Mouse (Mus musculus): ENCODE data around the gene Phf12. TPM values are rescaled to one million over a fixed set of nuclear protein-coding genes. Genes with fewer than 3 reads are reported as not detected.

Gene Phf12
- polyA plus RNA-seq, 1 experiment: 19.3 TPM

DNA sequence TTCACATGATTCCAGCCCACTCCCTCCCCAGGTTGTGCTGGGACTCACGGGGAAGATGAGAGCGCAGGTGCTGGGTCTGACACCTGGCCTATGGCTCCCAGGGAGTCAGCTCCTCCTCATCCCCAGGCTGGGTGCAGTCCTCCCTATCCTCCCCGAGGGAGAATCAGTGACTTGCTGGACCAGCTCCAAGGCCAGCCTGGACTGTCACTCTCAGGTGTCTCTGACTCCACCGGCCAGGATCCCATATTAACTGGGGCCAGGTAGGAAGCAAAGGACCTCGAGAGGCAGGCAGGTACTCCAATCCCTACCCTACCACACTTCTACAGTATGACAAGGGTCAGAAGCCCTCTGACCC lies 16.5 kb upstream of the Phf12 start:
- Histone ChIP-seq H3K4me1 (ENCODE audit: control insufficient read depth) (no peaks in the 10 kb centered on the region; the same call in 1 of the 2 replicates), H3K4me3 (replicated peaks) (no peak overlapping the region), H3K27me3 (ENCODE audit: control insufficient read depth) (peaks cover 17% of the 10 kb centered on the region), H3K9me3 (ENCODE audit: control insufficient read depth, low read length) (0 out of 2 replicates have a peak, but pooled peaks cover 2% of the 10 kb centered on the region), H3K36me3 (ENCODE audit: control insufficient read depth) (no peaks in the 10 kb centered on the region)
- TF ChIP-seq TAL1 (IDR thresholded peaks at IDR 0.05; ENCODE audit: low read length): no peak
- no peak for TF ChIP-seq GATA1 (IDR thresholded peaks at IDR 0.05; ENCODE audit: low read length)

DNA sequence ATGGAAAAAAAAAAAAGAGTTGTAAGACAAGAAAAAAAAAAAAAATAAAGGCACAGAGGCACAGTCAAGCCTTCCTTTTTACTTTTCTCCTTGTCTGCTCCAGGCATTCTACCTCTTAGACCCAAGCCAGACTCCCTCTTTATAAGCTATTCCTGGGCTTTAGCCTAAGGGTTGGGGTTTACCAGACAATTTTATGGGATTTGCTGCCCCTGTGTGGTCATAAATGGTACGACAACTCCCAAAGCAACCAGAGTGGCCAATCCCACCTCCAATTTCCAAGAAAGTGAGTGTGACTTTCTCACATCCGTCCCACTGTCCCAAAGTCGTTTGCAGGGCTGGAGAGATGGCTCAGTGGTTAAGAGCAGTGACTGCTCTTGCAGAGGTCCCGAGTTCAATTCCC lies 15.4 kb upstream of the Phf12 start:
- no peak for TF ChIP-seq TAL1 (IDR thresholded peaks at IDR 0.05; ENCODE audit: low read length)
- no peak for TF ChIP-seq GATA1 (IDR thresholded peaks at IDR 0.05; ENCODE audit: low read length)
- H3K9me3 ChIP-seq (ENCODE audit: control insufficient read depth, low read length): 0 out of 2 replicates have a peak, but pooled peaks cover 2% of the 10 kb centered on the region
- H3K27me3 ChIP-seq (ENCODE audit: control insufficient read depth): peaks cover 22% of the 10 kb centered on the region
- no peak overlapping the region for H3K4me3 ChIP-seq (replicated peaks)
- no peaks in the 10 kb centered on the region; the same call in 1 of the 2 replicates for H3K4me1 ChIP-seq (ENCODE audit: control insufficient read depth)
- H3K36me3 ChIP-seq (ENCODE audit: control insufficient read depth): no peaks in the 10 kb centered on the region

DNA sequence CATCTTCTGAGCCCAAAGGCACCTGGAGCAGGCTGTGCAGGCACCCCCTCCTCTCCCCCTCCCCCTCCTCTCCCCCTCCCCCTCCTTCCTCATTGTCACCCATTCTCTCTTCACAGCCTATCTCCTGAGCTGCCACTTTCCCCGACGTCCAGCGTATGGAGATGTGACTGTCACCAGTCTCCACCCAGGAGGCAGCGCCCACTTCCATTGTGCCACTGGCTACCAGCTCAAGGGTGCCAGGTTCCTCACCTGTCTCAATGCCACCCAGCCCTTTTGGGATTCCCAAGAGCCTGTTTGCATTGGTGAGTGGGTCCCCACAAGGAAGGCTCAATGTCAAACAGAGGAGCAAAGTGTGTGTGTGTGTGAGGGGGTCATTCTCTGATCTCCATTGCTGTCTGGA lies 13.8 kb upstream of the Phf12 start:
- H3K27me3 ChIP-seq (ENCODE audit: control insufficient read depth): peaks cover 33% of the 10 kb centered on the region
- H3K4me1 ChIP-seq (ENCODE audit: control insufficient read depth): no peaks in the 10 kb centered on the region; the same call in 1 of the 2 replicates
- 0 out of 2 replicates have a peak, but pooled peaks cover 2% of the 10 kb centered on the region for H3K9me3 ChIP-seq (ENCODE audit: control insufficient read depth, low read length)
- TF ChIP-seq TAL1 (IDR thresholded peaks at IDR 0.05; ENCODE audit: low read length): no peak
- no peak for TF ChIP-seq GATA1 (IDR thresholded peaks at IDR 0.05; ENCODE audit: low read length)
- no peaks in the 10 kb centered on the region for H3K36me3 ChIP-seq (ENCODE audit: control insufficient read depth)
- no peak overlapping the region for H3K4me3 ChIP-seq (replicated peaks)

DNA sequence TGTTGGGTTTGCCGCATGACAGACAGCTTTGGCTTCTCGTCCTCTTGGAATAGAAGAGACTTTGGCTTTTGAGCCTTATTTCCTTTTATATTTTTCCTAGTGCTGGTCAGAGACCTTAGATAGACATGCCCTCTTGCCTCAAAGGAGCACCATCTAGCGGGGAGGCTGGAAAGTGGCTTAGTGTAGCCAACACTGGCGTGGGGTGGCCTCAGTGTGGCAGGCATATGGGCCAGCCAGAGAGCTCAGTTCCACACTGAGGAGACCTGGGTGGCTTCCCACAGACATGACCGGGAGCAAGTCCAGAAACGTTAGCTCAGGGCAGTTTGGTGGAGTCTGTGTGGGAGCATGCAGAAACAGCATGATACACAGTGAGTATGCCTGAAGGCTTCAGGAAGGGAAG lies 11.8 kb upstream of the Phf12 start:
- 0 out of 2 replicates have a peak, but pooled peaks cover 2% of the 10 kb centered on the region for H3K9me3 ChIP-seq (ENCODE audit: control insufficient read depth, low read length)
- H3K4me3 ChIP-seq (replicated peaks): no peak overlapping the region
- no peaks in the 10 kb centered on the region for H3K4me1 ChIP-seq (ENCODE audit: control insufficient read depth)
- no peaks in the 10 kb centered on the region for H3K36me3 ChIP-seq (ENCODE audit: control insufficient read depth)
- peaks cover 49% of the 10 kb centered on the region for H3K27me3 ChIP-seq (ENCODE audit: control insufficient read depth)
- TF ChIP-seq GATA1 (IDR thresholded peaks at IDR 0.05; ENCODE audit: low read length): no peak
- TF ChIP-seq TAL1 (IDR thresholded peaks at IDR 0.05; ENCODE audit: low read length): no peak

DNA sequence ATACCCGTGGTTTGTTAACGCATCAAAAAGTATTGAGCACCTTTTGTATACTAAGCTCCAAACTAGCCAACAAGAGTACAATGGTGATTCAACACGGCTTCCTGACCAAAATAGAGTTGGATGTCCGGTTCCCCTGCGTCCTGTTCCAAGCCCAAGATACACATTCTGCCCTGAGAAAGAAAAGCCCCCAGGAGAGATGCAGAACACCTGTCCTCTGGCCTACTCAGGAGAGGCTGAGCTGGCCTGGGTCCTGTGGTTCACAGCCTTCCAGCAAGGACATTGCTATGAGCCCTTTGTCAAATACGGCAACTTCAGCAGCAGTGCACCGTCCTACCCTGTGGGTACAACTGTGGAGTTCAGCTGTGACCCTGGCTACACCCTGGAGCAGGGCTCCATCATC lies 9.0 kb upstream of the Phf12 start:
- TF ChIP-seq TAL1 (IDR thresholded peaks at IDR 0.05; ENCODE audit: low read length) (no peak), GATA1 (IDR thresholded peaks at IDR 0.05; ENCODE audit: low read length) (no peak)
- peaks cover 70% of the 10 kb centered on the region for H3K27me3 ChIP-seq (ENCODE audit: control insufficient read depth)

DNA sequence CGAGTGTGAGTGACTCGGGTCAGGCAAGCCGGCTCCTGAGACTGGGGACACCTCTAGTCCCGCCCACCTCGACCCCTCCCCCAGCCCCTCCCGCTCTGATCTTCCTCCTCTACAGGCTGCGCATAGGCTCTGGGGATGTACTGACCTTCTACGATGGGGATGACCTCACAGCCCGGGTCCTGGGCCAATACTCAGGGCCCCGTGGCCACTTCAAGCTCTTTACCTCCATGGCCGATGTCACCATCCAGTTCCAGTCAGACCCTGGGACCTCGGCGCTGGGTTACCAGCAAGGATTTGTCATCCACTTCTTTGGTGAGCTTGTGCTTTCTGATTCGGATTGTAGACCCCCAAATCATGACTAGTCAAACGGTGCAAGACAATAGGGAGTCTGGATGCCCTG lies 8.2 kb upstream of the Phf12 start:
- Histone ChIP-seq H3K36me3 (ENCODE audit: control insufficient read depth) (no peaks in the 10 kb centered on the region), H3K27me3 (ENCODE audit: control insufficient read depth) (peaks cover 76% of the 10 kb centered on the region), H3K4me1 (ENCODE audit: control insufficient read depth) (no peaks in the 10 kb centered on the region), H3K4me3 (replicated peaks) (no peak overlapping the region), H3K9me3 (ENCODE audit: control insufficient read depth, low read length) (0 out of 2 replicates have a peak, but pooled peaks cover 2% of the 10 kb centered on the region)
- no peak for TF ChIP-seq TAL1 (IDR thresholded peaks at IDR 0.05; ENCODE audit: low read length)
- no peak for TF ChIP-seq GATA1 (IDR thresholded peaks at IDR 0.05; ENCODE audit: low read length)

More for the DNA sequence above, 9.0 kb upstream of the Phf12 start:
- Histone ChIP-seq H3K4me3 (replicated peaks) (no peak overlapping the region), H3K4me1 (ENCODE audit: control insufficient read depth) (no peaks in the 10 kb centered on the region), H3K9me3 (ENCODE audit: control insufficient read depth, low read length) (0 out of 2 replicates have a peak, but pooled peaks cover 2% of the 10 kb centered on the region), H3K36me3 (ENCODE audit: control insufficient read depth) (no peaks in the 10 kb centered on the region)

DNA sequence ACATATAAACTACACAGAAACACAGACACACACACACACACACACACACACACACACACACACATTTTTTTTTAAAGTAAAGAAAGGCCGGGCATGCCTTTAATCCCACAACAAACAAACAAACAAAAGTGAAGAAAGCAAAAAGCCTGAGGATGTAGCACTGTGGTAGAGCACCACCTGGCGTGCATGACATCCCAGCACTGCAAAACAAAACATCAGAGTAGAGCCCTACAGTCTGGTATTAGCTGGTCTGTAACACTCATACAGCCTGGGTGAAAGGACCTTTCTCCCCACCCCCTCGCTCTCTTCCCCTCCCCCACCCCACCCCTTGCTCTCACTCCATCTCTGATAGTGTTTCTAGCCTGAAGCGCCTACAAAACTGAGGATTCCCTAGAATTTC lies 6.7 kb upstream of the Phf12 start:
- Histone ChIP-seq H3K4me3 (replicated peaks) (no peak overlapping the region), H3K4me1 (ENCODE audit: control insufficient read depth) (peaks cover 8% of the 10 kb centered on the region), H3K27me3 (ENCODE audit: control insufficient read depth) (peaks cover 70% of the 10 kb centered on the region), H3K9me3 (ENCODE audit: control insufficient read depth, low read length) (no peaks in the 10 kb centered on the region), H3K36me3 (ENCODE audit: control insufficient read depth) (no peaks in the 10 kb centered on the region)
- TF ChIP-seq TAL1 (IDR thresholded peaks at IDR 0.05; ENCODE audit: low read length) (no peak), GATA1 (IDR thresholded peaks at IDR 0.05; ENCODE audit: low read length) (no peak)

DNA sequence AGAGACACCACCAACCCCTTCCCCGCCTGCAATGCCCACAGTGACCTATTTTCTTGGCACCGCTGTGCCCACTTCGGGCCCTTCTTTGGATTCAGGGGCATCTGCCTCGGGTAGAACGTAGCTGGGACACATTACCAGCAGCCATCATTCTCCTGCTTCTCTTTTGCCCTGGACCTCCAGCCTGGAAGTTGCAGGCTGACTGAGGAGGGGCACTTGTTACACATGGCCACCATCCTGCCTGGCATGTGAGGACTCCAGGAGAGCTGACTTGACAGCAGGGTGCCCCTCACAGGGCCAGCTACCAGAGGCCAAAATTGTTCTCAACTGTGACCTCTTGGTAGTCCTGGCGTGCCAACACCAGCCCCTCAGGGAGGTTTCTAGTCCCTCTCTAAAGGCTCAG lies 4.4 kb upstream of the Phf12 start:
- peaks cover 55% of the 10 kb centered on the region for H3K27me3 ChIP-seq (ENCODE audit: control insufficient read depth)
- TF ChIP-seq GATA1 (IDR thresholded peaks at IDR 0.05; ENCODE audit: low read length) (no peak), TAL1 (IDR thresholded peaks at IDR 0.05; ENCODE audit: low read length) (no peak)
- peaks cover 16% of the 10 kb centered on the region for H3K4me1 ChIP-seq (ENCODE audit: control insufficient read depth)
- no peaks in the 10 kb centered on the region for H3K9me3 ChIP-seq (ENCODE audit: control insufficient read depth, low read length)
- no peak overlapping the region for H3K4me3 ChIP-seq (replicated peaks)
- no peaks in the 10 kb centered on the region for H3K36me3 ChIP-seq (ENCODE audit: control insufficient read depth)

DNA sequence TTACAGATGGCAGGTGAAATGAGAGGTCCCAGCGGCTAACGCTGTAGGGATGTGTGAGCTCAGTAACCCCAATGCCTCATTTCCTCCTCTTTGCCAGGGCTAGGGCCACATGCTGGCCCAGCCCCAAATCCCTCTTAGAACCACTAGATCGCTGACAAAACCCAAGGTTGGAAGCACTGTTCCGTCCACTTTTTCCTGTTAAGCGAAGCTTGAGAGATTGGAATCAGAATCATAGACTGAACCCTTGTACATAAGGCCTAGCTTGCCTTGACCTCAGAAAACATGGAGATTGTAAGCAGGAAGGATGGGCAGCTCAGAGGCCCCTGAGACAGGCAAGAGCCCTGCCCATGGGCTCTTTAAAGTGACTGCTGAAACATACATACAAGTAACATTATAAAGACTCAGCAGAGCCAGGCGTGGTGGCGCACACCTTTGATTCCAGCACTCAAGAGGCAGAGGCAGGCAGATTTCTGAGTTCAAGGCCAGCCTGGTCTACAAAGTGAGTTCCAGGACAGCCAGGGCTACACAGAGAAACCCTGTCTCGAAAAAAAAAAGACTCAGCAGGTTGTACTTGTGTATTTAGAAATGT lies 3.2 kb upstream of the Phf12 start:
- no peak overlapping the region for H3K4me3 ChIP-seq (replicated peaks)
- TF ChIP-seq GATA1 (IDR thresholded peaks at IDR 0.05; ENCODE audit: low read length) (no peak), TAL1 (IDR thresholded peaks at IDR 0.05; ENCODE audit: low read length) (no peak)

More for the DNA sequence above, 3.2 kb upstream of the Phf12 start:
- peaks cover 45% of the 10 kb centered on the region for H3K27me3 ChIP-seq (ENCODE audit: control insufficient read depth)
- peaks cover 2% of the 10 kb centered on the region; the same call in 1 of the 2 replicates for H3K36me3 ChIP-seq (ENCODE audit: control insufficient read depth)
- H3K4me1 ChIP-seq (ENCODE audit: control insufficient read depth): peaks cover 18% of the 10 kb centered on the region
- no peaks in the 10 kb centered on the region for H3K9me3 ChIP-seq (ENCODE audit: control insufficient read depth, low read length)

All from erythroblast, embryonic 14.5 days (primary cell).